Mouse (Mus musculus) liver, adult 2 months (tissue): ENCODE results near the gene Lats2. TPM values are rescaled to one million over a fixed set of nuclear protein-coding genes. Genes with fewer than 3 reads are reported as not detected.

Experiments
- DNase-seq: peaks from one replicate; pipeline ENCODE4 v3.0.0-alpha.2; 2011; ENCODE audit warnings: low read depth, low spot score; ENCODE audit errors: extremely low read depth
- H3K27ac ChIP-seq: fragments of 200-500 bp; replicated peaks from 2 replicates; pipeline ENCODE4 v1.5.1; 2012; ENCODE audit warnings: low read depth, mild to moderate bottlenecking, control low read depth, inconsistent platforms, low read length; ENCODE audit not compliant: insufficient read depth
- H3K27me3 ChIP-seq: fragments of 200-500 bp; 2 replicates; pipeline ENCODE4 v1.6.1; 2012; ENCODE audit warnings: mild to moderate bottlenecking, moderate library complexity, low read length, inconsistent platforms; ENCODE audit not compliant: control insufficient read depth, insufficient read depth
- H3K36me3 ChIP-seq: fragments of 200-500 bp; 2 replicates; pipeline ENCODE4 v1.6.1; 2012; ENCODE audit warnings: low read length, inconsistent platforms; ENCODE audit not compliant: control insufficient read depth, insufficient read depth
- H3K4me1 ChIP-seq: fragments of 200-500 bp; 2 replicates; pipeline ENCODE4 v1.6.1; 2011; ENCODE audit warnings: low read length; ENCODE audit not compliant: control insufficient read depth, insufficient read depth
- H3K4me3 ChIP-seq: fragments of 200-500 bp; 2 replicates; pipeline ENCODE4 v1.5.1; 2011; ENCODE audit warnings: low read depth, mild to moderate bottlenecking, control low read depth, low read length, moderate library complexity; ENCODE audit not compliant: insufficient read depth
- H3K79me2 ChIP-seq: fragments of 200-500 bp; 2 replicates; pipeline ENCODE4 v1.6.1; 2012; ENCODE audit warnings: inconsistent platforms, mild to moderate bottlenecking, low read length, moderate library complexity; ENCODE audit not compliant: control insufficient read depth, insufficient read depth
- H3K9ac ChIP-seq: fragments of 200-500 bp; 2 replicates; pipeline ENCODE4 v1.6.1; 2012; ENCODE audit warnings: low read depth, mild to moderate bottlenecking, control low read depth, inconsistent platforms, low read length
- CTCF ChIP-seq: fragments of 200-500 bp; IDR thresholded peaks from 2 replicates; pipeline ENCODE4 v1.5.1; 2011; ENCODE audit warnings: low read depth, low read length, control low read depth
- POLR2A ChIP-seq: fragments of 200-500 bp; IDR thresholded peaks from 2 replicates; pipeline ENCODE4 v1.6.1; 2011; ENCODE audit warnings: low read length, control low read depth; ENCODE audit not compliant: insufficient read depth; ENCODE audit errors: extremely low read depth
- WGBS: fragments of 180-500 bp; shearing (Covaris S2); methylation state at CpG from one replicate; pipeline ENCODE4 v1.1.7; 2018; 5-methylcytosine and 5-hydroxymethylcytosine counted together
- polyA plus RNA-seq: library from polyadenylated mRNA; depleted of rRNA; stranded (reverse); fragments of >200 nt; gene quantifications from 2 replicates; pipeline ENCODE4 v1.2.3, GENCODE M21; 2012
- total RNA-seq: library from RNA; depleted of rRNA; stranded (reverse); fragments of >200 nt; gene quantifications from 2 replicates; pipeline ENCODE4 v1.2.3, GENCODE M21; 2014

Lats2 gene
- total and polyA plus RNA-seq, 2 experiments: 8.6 to 8.8 TPM

GRCm38 (mm10) chr14:57789759-57790158 is 31.6 kb upstream of the Lats2 start:
- no peak for TF ChIP-seq POLR2A
- no peak for TF ChIP-seq CTCF
- H3K27me3 ChIP-seq: no peaks in the 10 kb centered on the region
- no peak overlapping the region for H3K27ac ChIP-seq
- WGBS: 92% methylated on average over 9 of the region's 9 CpGs
- H3K79me2 ChIP-seq: no peaks in the 10 kb centered on the region
- no peak for DNase-seq
- H3K4me1 ChIP-seq: no peaks in the 10 kb centered on the region
- H3K4me3 ChIP-seq: no peak overlapping the region
- H3K9ac ChIP-seq: no peak overlapping the region
- H3K36me3 ChIP-seq: no peaks in the 10 kb centered on the region

- Histone ChIP-seq H3K4me1 (no peaks in the 10 kb centered on the region), H3K9ac (no peak overlapping the region), H3K36me3 (no peaks in the 10 kb centered on the region), H3K27ac (no peak overlapping the region), H3K27me3 (no peaks in the 10 kb centered on the region), H3K79me2 (no peaks in the 10 kb centered on the region), H3K4me3 (no peak overlapping the region)
- DNase-seq: no peak
- 76% methylated on average over 2 of the region's 2 CpGs for WGBS
- TF ChIP-seq CTCF (no peak), POLR2A (no peak)
These were observed 31.1 kb upstream of the Lats2 start for GRCm38 (mm10) chr14:57789311-57789710.

DNA sequence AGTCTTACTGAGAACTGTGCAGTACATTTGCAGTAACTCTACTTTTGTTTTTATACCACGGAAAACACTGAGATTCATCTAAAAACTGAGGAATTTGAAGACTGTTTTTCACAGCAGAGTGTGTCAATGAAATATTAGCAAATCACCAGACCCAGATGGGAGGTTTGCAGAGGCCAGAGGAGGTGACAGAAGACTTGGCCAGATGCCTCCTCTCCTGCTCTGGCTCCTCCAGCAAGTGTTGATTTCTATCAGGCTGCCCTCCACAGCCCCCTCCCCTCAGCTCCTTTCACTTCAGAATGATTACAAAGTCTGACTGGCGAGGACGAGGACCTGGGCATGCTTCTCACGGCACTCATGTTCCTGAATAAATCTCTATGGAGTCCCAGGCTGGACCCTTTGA is 29.2 kb upstream of the Lats2 start:
- no peak overlapping the region for H3K27ac ChIP-seq
- H3K9ac ChIP-seq: no peak overlapping the region
- no peak for TF ChIP-seq POLR2A
- TF ChIP-seq CTCF: no peak
- H3K27me3 ChIP-seq: no peaks in the 10 kb centered on the region
- H3K4me3 ChIP-seq: no peak overlapping the region
- 77% methylated on average over 4 of the region's 4 CpGs for WGBS
- no peaks in the 10 kb centered on the region for H3K36me3 ChIP-seq
- H3K4me1 ChIP-seq: no peaks in the 10 kb centered on the region
- no peaks in the 10 kb centered on the region for H3K79me2 ChIP-seq
- DNase-seq: no peak

GRCm38 (mm10) chr14:57772157-57772815 is 14.1 kb upstream of the Lats2 start:
- H3K79me2 ChIP-seq: no peaks in the 10 kb centered on the region
- H3K27ac ChIP-seq: no peak overlapping the region
- 81% methylated on average over 6 of the region's 6 CpGs for WGBS
- no peaks in the 10 kb centered on the region for H3K27me3 ChIP-seq
- no peaks in the 10 kb centered on the region for H3K36me3 ChIP-seq
- no peak for TF ChIP-seq CTCF
- TF ChIP-seq POLR2A: no peak
- no peak for DNase-seq
- no peak overlapping the region for H3K4me3 ChIP-seq
- H3K4me1 ChIP-seq: no peaks in the 10 kb centered on the region
- no peak overlapping the region for H3K9ac ChIP-seq

DNA sequence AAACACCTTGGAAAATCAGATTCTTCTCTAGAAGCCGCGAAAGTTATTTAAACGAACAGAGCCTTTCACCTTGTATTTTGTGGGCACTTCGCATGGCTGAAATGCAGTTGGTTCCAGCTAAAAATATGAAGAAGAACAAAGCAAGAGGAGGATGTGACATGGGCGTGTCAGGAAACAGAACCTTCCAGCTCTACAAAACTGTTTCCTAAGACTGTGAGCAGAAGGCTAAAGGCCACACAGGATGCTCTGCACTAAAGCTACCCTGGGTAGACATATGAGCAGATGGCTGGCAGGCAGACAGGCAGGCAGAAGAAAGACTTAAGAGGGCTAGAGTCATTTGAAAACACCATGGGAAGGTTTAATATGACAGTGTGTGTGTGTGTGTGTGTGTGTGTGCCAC is 10.9 kb upstream of the Lats2 start:
- no peak overlapping the region for H3K9ac ChIP-seq
- WGBS: 85% methylated on average over 5 of the region's 5 CpGs
- no peaks in the 10 kb centered on the region for H3K4me1 ChIP-seq
- no peak overlapping the region for H3K4me3 ChIP-seq
- DNase-seq: no peak
- H3K36me3 ChIP-seq: no peaks in the 10 kb centered on the region
- H3K27ac ChIP-seq: no peak overlapping the region
- no peak for TF ChIP-seq CTCF
- no peak for TF ChIP-seq POLR2A
- H3K79me2 ChIP-seq: no peaks in the 10 kb centered on the region
- no peaks in the 10 kb centered on the region for H3K27me3 ChIP-seq
